Comparison of ENCODE assay signal across 8 mouse cellular contexts in the genomic region with DNA sequence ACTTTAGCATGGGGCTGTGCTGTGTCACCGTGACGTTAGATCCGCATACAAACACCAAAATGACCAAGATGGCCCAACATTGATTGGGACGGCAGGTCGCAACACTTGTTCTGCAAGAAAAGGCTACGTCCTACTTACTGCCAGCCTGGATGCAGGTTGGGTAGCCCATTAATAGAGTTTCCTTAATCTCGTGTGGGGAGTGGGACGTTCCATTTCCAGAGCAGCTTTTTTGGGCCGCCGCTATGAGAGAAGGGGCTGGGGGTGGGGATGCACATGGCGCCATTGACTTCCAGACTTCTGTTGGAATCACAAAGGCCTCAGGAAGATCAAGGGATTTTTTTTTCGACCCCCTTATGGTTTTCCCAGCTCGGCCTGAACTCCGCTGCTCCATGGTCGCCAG. TPM values are rescaled to one million over a fixed set of nuclear protein-coding genes. Genes with fewer than 3 reads are reported as not detected.
A peak's percentile ranks its signal among the peaks of the same experiment; 100 is the strongest.
DNase-seq lines count a peak whose midpoint lies in the region; ATAC-seq and TF ChIP-seq lines count a peak whose summit lies in the region.

No protein-coding gene starts in this region.

- H3K27ac ChIP-seq in heart, embryonic 13.5 days (replicated peaks), result no peak overlapping the region
- H3K27ac ChIP-seq in embryonic facial prominence, embryonic 11.5 days (replicated peaks; ENCODE audit: low read depth, low read length), result no peak overlapping the region
- no peak overlapping the region for H3K27ac ChIP-seq in intestine, embryonic 16.5 days (ENCODE audit: low read length)
- H3K27ac ChIP-seq in thymus, adult 2 months (ENCODE audit: control insufficient read depth, insufficient read depth, low read length), result no peak overlapping the region

- no peak for TF ChIP-seq CTCF in thymus, adult 2 months (IDR thresholded peaks at IDR 0.05; ENCODE audit: borderline replicate concordance, control insufficient read depth, extremely low read depth, insufficient read depth, low read length, poor library complexity)

- 7% methylated on average over 15 of the region's 15 CpGs for WGBS in heart, embryonic 13.5 days
- 3% methylated on average over 15 of the region's 15 CpGs for WGBS in embryonic facial prominence, embryonic 11.5 days
- 21% methylated on average over 15 of the region's 15 CpGs for WGBS in intestine, embryonic 16.5 days
- WGBS in thymus, adult 2 months, result 15% methylated on average over 15 of the region's 15 CpGs

- H3K4me1 ChIP-seq in heart, embryonic 13.5 days, result peaks cover 45% of the 10 kb centered on the region
- H3K4me1 ChIP-seq in embryonic facial prominence, embryonic 11.5 days (ENCODE audit: control insufficient read depth, insufficient read depth, low read length), result peaks cover 2% of the 10 kb centered on the region; the same call in 1 of the 2 replicates
- H3K4me1 ChIP-seq in intestine, embryonic 16.5 days (ENCODE audit: control insufficient read depth, insufficient read depth, low read length), result peaks cover 31% of the 10 kb centered on the region
- H3K4me1 ChIP-seq in thymus, adult 2 months (replicated peaks; ENCODE audit: control insufficient read depth, insufficient read depth, low read length), result peaks cover 35% of the 10 kb centered on the region

- no peak for DNase-seq in heart, adult 8-10 months (ENCODE audit: low spot score)
- peak; percentile 35 for DNase-seq in embryonic facial prominence, embryonic 11.5 days (ENCODE audit: low spot score)
- no peak for DNase-seq in urinary bladder, postnatal 36 days (ENCODE audit: low spot score in 2 of 2)
- no peak for DNase-seq in gastrocnemius, postnatal 25 days
- no peak for DNase-seq in thymus, adult 2 months

- peaks cover 11% of the 10 kb centered on the region for H3K36me3 ChIP-seq in heart, embryonic 13.5 days
- H3K36me3 ChIP-seq in embryonic facial prominence, embryonic 11.5 days (replicated peaks; ENCODE audit: control insufficient read depth, insufficient read depth, low read depth, low read length), result no peaks in the 10 kb centered on the region
- no peaks in the 10 kb centered on the region for H3K36me3 ChIP-seq in intestine, embryonic 16.5 days (ENCODE audit: control insufficient read depth, insufficient read depth, low read length)
- no peaks in the 10 kb centered on the region for H3K36me3 ChIP-seq in myocyte (ENCODE audit: control insufficient read depth, insufficient read depth)
- H3K36me3 ChIP-seq in thymus, adult 2 months (ENCODE audit: control insufficient read depth, insufficient read depth, low read length), result no peaks in the 10 kb centered on the region

- peak overlapping the region; percentile 99 for H3K4me2 ChIP-seq in heart, embryonic 13.5 days
- H3K4me2 ChIP-seq in embryonic facial prominence, embryonic 11.5 days (ENCODE audit: low read depth, low read length), result peak overlapping the region; percentile 94
- H3K4me2 ChIP-seq in intestine, embryonic 16.5 days (ENCODE audit: low read depth, low read length), result peak overlapping the region; percentile 99
- no peak overlapping the region for H3K4me2 ChIP-seq in myocyte (ENCODE audit: low read depth)

- no peaks in the 10 kb centered on the region for H3K79me2 ChIP-seq in myocyte (ENCODE audit: control insufficient read depth, insufficient read depth)

- no peak for TF ChIP-seq POLR2A in myocyte (IDR thresholded peaks at IDR 0.05; ENCODE audit: insufficient read length, low read depth)
- no peak for TF ChIP-seq POLR2A in thymus, adult 2 months (IDR thresholded peaks at IDR 0.05; ENCODE audit: control insufficient read depth, extremely low read depth, insufficient read depth, low read length, poor library complexity)

- H3K9ac ChIP-seq in heart, embryonic 13.5 days, result peak overlapping the region; percentile 80
- H3K9ac ChIP-seq in embryonic facial prominence, embryonic 11.5 days (replicated peaks; ENCODE audit: low read length), result no peak overlapping the region
- no peak overlapping the region for H3K9ac ChIP-seq in intestine, embryonic 16.5 days (ENCODE audit: low read depth, low read length)

- no peak overlapping the region for H3ac ChIP-seq in myocyte (ENCODE audit: control insufficient read depth, insufficient read length)

- H3K4me3 ChIP-seq in heart, embryonic 13.5 days, result peak overlapping the region; percentile 81
- H3K4me3 ChIP-seq in embryonic facial prominence, embryonic 11.5 days (ENCODE audit: low read depth, low read length), result peak overlapping the region; percentile 67
- H3K4me3 ChIP-seq in intestine, embryonic 16.5 days (ENCODE audit: low read length), result peak overlapping the region; percentile 80
- H3K4me3 ChIP-seq in myocyte, result peak overlapping the region; percentile 75
- no peak overlapping the region for H3K4me3 ChIP-seq in thymus, adult 2 months (ENCODE audit: control insufficient read depth, insufficient read depth, low read length)

- peaks cover 45% of the 10 kb centered on the region for H3K27me3 ChIP-seq in heart, embryonic 13.5 days (replicated peaks)
- peaks cover 6% of the 10 kb centered on the region for H3K27me3 ChIP-seq in embryonic facial prominence, embryonic 11.5 days (ENCODE audit: control insufficient read depth, insufficient read depth, low read length)
- peaks cover 13% of the 10 kb centered on the region; the same call in 1 of the 2 replicates for H3K27me3 ChIP-seq in intestine, embryonic 16.5 days (replicated peaks; ENCODE audit: control insufficient read depth, insufficient read depth, low read length)
- no peaks in the 10 kb centered on the region for H3K27me3 ChIP-seq in myocyte (ENCODE audit: control insufficient read depth, insufficient read depth, insufficient read length)
- peaks cover 21% of the 10 kb centered on the region for H3K27me3 ChIP-seq in thymus, adult 2 months (ENCODE audit: control insufficient read depth, insufficient read depth, low read length)

- H3K9me3 ChIP-seq in heart, embryonic 13.5 days, result no peaks in the 10 kb centered on the region
- H3K9me3 ChIP-seq in embryonic facial prominence, embryonic 11.5 days (replicated peaks; ENCODE audit: control insufficient read depth, low read length), result no peaks in the 10 kb centered on the region
- H3K9me3 ChIP-seq in intestine, embryonic 16.5 days (ENCODE audit: control insufficient read depth, low read length), result no peaks in the 10 kb centered on the region

- ATAC-seq in heart, embryonic 13.5 days (ENCODE audit: extremely low read depth, insufficient number of reproducible peaks, low FRiP score, low TSS enrichment), result no peak
- ATAC-seq in embryonic facial prominence, embryonic 11.5 days (replicated peaks; ENCODE audit: insufficient number of reproducible peaks, low FRiP score, low TSS enrichment, low read depth), result no peak
- ATAC-seq in intestine, embryonic 16.5 days, result no peak

TF ChIP-seq in myocyte, 11 proteins besides CTCF, POLR2A, EP300 and RAD21:
- TF ChIP-seq MYOD1 (IDR thresholded peaks at IDR 0.05; ENCODE audit: control insufficient read depth in 1 of 3, insufficient read length in 2 of 3, low read depth in 2 of 3) (no peak), MAX (IDR thresholded peaks at IDR 0.05; ENCODE audit: low read depth) (no peak), MYOG (IDR thresholded peaks at IDR 0.05; ENCODE audit: control insufficient read depth in 1 of 3, insufficient read depth in 1 of 3, insufficient read length in 2 of 3, low read depth in 2 of 3) (no peak), SRF (IDR thresholded peaks at IDR 0.05; ENCODE audit: control insufficient read depth, insufficient read length, low read depth) (no peak), USF1 (IDR thresholded peaks at IDR 0.05; ENCODE audit: low read depth) (no peak), CEBPB (IDR thresholded peaks at IDR 0.05; ENCODE audit: insufficient read depth, poor library complexity, severe bottlenecking) (no peak), E2F4 (IDR thresholded peaks at IDR 0.05; ENCODE audit: insufficient read depth) (no peak), POLR2AphosphoS2 (IDR thresholded peaks at IDR 0.05; ENCODE audit: insufficient read length, low read depth) (no peak), TCF3 (IDR thresholded peaks at IDR 0.05; ENCODE audit: insufficient read length, low read depth) (no peak), REST (IDR thresholded peaks at IDR 0.05; ENCODE audit: insufficient read depth, insufficient read length) (no peak), TCF12 (IDR thresholded peaks at IDR 0.05; ENCODE audit: insufficient read depth, poor library complexity, severe bottlenecking) (no peak)

RNA-seq across cellular contexts. Expression of gene Bcl2l11, which starts 1.1 kb away (rescaled TPM):
- polyA plus RNA-seq in heart, embryonic 13.5 days (2015; fragmentation: Nextera tagmentation; extraction: Ambion mirVana), result 13.5 and 15.4 TPM in 2 replicates
- 10 to 100 TPM in 2 of 4 experiments, 1 to 10 TPM in 2; 7.6 to 16.4 (median 11.3) TPM for total RNA-seq in heart, adult 8-10 months (2022)
- polyA plus RNA-seq in embryonic facial prominence, embryonic 11.5 days (2014; fragmentation: Nextera tagmentation; extraction: Ambion mirVana), result 20.2 and 24.5 TPM in 2 replicates
- polyA plus RNA-seq in intestine, embryonic 16.5 days (2015; fragmentation: Nextera tagmentation; extraction: Ambion mirVana), result 10.0 and 10.6 TPM in 2 replicates
- polyA plus RNA-seq in myocyte (2012; fragmentation: generic; extraction: Trizol), result 4.9 TPM
- 1 to 10 TPM; 2.4 to 5.1 TPM for total RNA-seq in gastrocnemius, postnatal 25 days (2021)
- polyA plus RNA-seq in thymus, adult 2 months (2012; rRNA removed), result 54.4 and 63.3 TPM in 2 replicates
